Mouse (Mus musculus): Measurements from ENCODE around the gene Gm13697. TPM values are rescaled to one million over a fixed set of nuclear protein-coding genes. Genes with fewer than 3 reads are reported as not detected.
"Not testable (repeated sequence)": the region's sequence is repeated elsewhere in the genome, so short reads cannot be mapped to it uniquely, and the experiment has no call there.

The Gm13697 gene
- polyA plus RNA-seq (2015; fragmentation: Nextera tagmentation; extraction: Ambion mirVana), result not detected in 2 replicates

GRCm38 (mm10) chr2:83984443-83984842, at the start of gene Gm13697:
Gm13697 (plus strand) TSS chr2:83984743.
- H3K9me3 ChIP-seq (replicated peaks); ATAC-seq; H3K4me3 ChIP-seq; H3K36me3 ChIP-seq (ENCODE audit: poor library complexity, severe bottlenecking); H3K27ac ChIP-seq; H3K27me3 ChIP-seq; H3K4me1 ChIP-seq; H3K9ac ChIP-seq; H3K4me2 ChIP-seq: not testable (repeated sequence)
- WGBS, result no CpG with 5 or more reads among the region's 6 CpGs

- Histone ChIP-seq H3K4me2 (peak within 1 kb of the TSS; percentile 68), H3K27ac (no peak within 1 kb of the TSS), H3K27me3 (no peaks in the 10 kb centered on the region), H3K9ac (peak within 1 kb of the TSS; percentile 40), H3K4me3 (peak within 1 kb of the TSS; percentile 40), H3K36me3 (ENCODE audit: poor library complexity, severe bottlenecking) (no peaks in the 10 kb centered on the region), H3K9me3 (replicated peaks) (no peaks in the 10 kb centered on the region), H3K4me1 (peaks cover 4% of the 10 kb centered on the region; the same call in 1 of the 2 replicates)
- ATAC-seq, result peak; percentile 98
- under 1% methylated on average over 20 of the region's 20 CpGs for WGBS
These were observed 43.6 kb upstream of the Gm13697 start, which contains the start of gene Zswim2 for GRCm38 (mm10) chr2:83940931-83941361. Zswim2 (minus strand) TSS chr2:83941228.

GRCm38 (mm10) chr2:83941378-83941777, 43.2 kb upstream of the Gm13697 start:
- WGBS, result 36% methylated on average over 3 of the region's 3 CpGs
- no peaks in the 10 kb centered on the region for H3K36me3 ChIP-seq (ENCODE audit: poor library complexity, severe bottlenecking)
- ATAC-seq, result peak; percentile 58
- H3K27ac ChIP-seq, result no peak overlapping the region
- peak overlapping the region; percentile 40; the same call in 1 of the 2 replicates for H3K9ac ChIP-seq
- H3K4me1 ChIP-seq, result peaks cover 4% of the 10 kb centered on the region; the same call in 1 of the 2 replicates
- no peaks in the 10 kb centered on the region for H3K27me3 ChIP-seq
- peak overlapping the region; percentile 68 for H3K4me2 ChIP-seq
- H3K9me3 ChIP-seq (replicated peaks), result no peaks in the 10 kb centered on the region
- H3K4me3 ChIP-seq, result peak overlapping the region; percentile 40

GRCm38 (mm10) chr2:83941792-83942191, 42.8 kb upstream of the Gm13697 start:
- Histone ChIP-seq H3K27me3 (no peaks in the 10 kb centered on the region), H3K27ac (no peak overlapping the region), H3K9me3 (replicated peaks) (no peaks in the 10 kb centered on the region), H3K9ac (no peak overlapping the region), H3K36me3 (ENCODE audit: poor library complexity, severe bottlenecking) (no peaks in the 10 kb centered on the region), H3K4me3 (no peak overlapping the region), H3K4me1 (peaks cover 4% of the 10 kb centered on the region; the same call in 1 of the 2 replicates), H3K4me2 (no peak overlapping the region)
- no peak for ATAC-seq
- 79% methylated on average over 4 of the region's 4 CpGs for WGBS

- not testable (repeated sequence) for H3K27me3 ChIP-seq; H3K4me1 ChIP-seq; H3K9me3 ChIP-seq (replicated peaks); ATAC-seq; H3K36me3 ChIP-seq (ENCODE audit: poor library complexity, severe bottlenecking); H3K27ac ChIP-seq; H3K4me3 ChIP-seq; H3K9ac ChIP-seq; H3K4me2 ChIP-seq
- WGBS, result no CpG with 5 or more reads among the region's 6 CpGs
These were observed 29.1 kb upstream of the Gm13697 start, which contains the start of gene Gm13698 for GRCm38 (mm10) chr2:83955393-83955792. Gm13698 (plus strand) TSS chr2:83955693.

- not testable (repeated sequence) for H3K4me2 ChIP-seq
These were observed 23.3 kb upstream of the Gm13697 start, which contains the start of gene Gm13693 for GRCm38 (mm10) chr2:83961203-83961602. Gm13693 (plus strand) TSS chr2:83961503.

GRCm38 (mm10) chr2:83967013-83967412, 17.5 kb upstream of the Gm13697 start, which contains the start of gene Gm13695:
Gm13695 (plus strand) TSS chr2:83967313.
- not testable (repeated sequence) for ATAC-seq; H3K9ac ChIP-seq; H3K27ac ChIP-seq; H3K27me3 ChIP-seq; H3K4me1 ChIP-seq; H3K4me3 ChIP-seq; H3K4me2 ChIP-seq; H3K9me3 ChIP-seq (replicated peaks); H3K36me3 ChIP-seq (ENCODE audit: poor library complexity, severe bottlenecking)
- no CpG with 5 or more reads among the region's 6 CpGs for WGBS

More at GRCm38 (mm10) chr2:83961203-83961602, 23.3 kb upstream of the Gm13697 start, which contains the start of gene Gm13693:
- H3K36me3 ChIP-seq (ENCODE audit: poor library complexity, severe bottlenecking); H3K9ac ChIP-seq; H3K27me3 ChIP-seq; ATAC-seq; H3K4me1 ChIP-seq; H3K27ac ChIP-seq; H3K9me3 ChIP-seq (replicated peaks); H3K4me3 ChIP-seq: not testable (repeated sequence)
- whole genome bisulfite sequencing, result no CpG with 5 or more reads among the region's 6 CpGs

GRCm38 (mm10) chr2:83972823-83973222, 11.7 kb upstream of the Gm13697 start, which contains the start of gene Gm13696:
Gm13696 (plus strand) TSS chr2:83973123.
- not testable (repeated sequence) for H3K36me3 ChIP-seq (ENCODE audit: poor library complexity, severe bottlenecking); H3K27ac ChIP-seq; H3K9ac ChIP-seq; H3K9me3 ChIP-seq (replicated peaks); H3K4me1 ChIP-seq; ATAC-seq; H3K4me2 ChIP-seq; H3K4me3 ChIP-seq; H3K27me3 ChIP-seq
- no CpG with 5 or more reads among the region's 6 CpGs for WGBS

- WGBS, result no CpG with 5 or more reads among the region's 6 CpGs
- H3K27ac ChIP-seq; H3K9me3 ChIP-seq (replicated peaks); H3K4me2 ChIP-seq; H3K4me3 ChIP-seq; H3K9ac ChIP-seq; H3K4me1 ChIP-seq; H3K27me3 ChIP-seq; ATAC-seq; H3K36me3 ChIP-seq (ENCODE audit: poor library complexity, severe bottlenecking): not testable (repeated sequence)
These were observed 5.9 kb upstream of the Gm13697 start, which contains the start of gene Gm13694 for GRCm38 (mm10) chr2:83978633-83979032. Gm13694 (plus strand) TSS chr2:83978933.

GRCm38 (mm10) chr2:83990253-83990652, 5.7 kb downstream of the Gm13697 start, which contains the start of gene Gm13691:
Gm13691 (plus strand) TSS chr2:83990553.
- no CpG with 5 or more reads among the region's 6 CpGs for WGBS
- H3K4me2 ChIP-seq, result not testable (repeated sequence)

GRCm38 (mm10) chr2:83993639-83994255, 9.2 kb downstream of the Gm13697 start:
- ATAC-seq; H3K4me2 ChIP-seq; H3K27me3 ChIP-seq; H3K4me1 ChIP-seq; H3K9ac ChIP-seq; H3K9me3 ChIP-seq (replicated peaks); H3K27ac ChIP-seq; H3K4me3 ChIP-seq; H3K36me3 ChIP-seq (ENCODE audit: poor library complexity, severe bottlenecking): not testable (repeated sequence)
- WGBS, result 78% methylated on average over 8 of the region's 9 CpGs

More at GRCm38 (mm10) chr2:83990253-83990652, 5.7 kb downstream of the Gm13697 start, which contains the start of gene Gm13691:
- H3K4me1 ChIP-seq; H3K27me3 ChIP-seq; H3K27ac ChIP-seq; ATAC-seq; H3K4me3 ChIP-seq; H3K9me3 ChIP-seq (replicated peaks); H3K36me3 ChIP-seq (ENCODE audit: poor library complexity, severe bottlenecking); H3K9ac ChIP-seq: not testable (repeated sequence)

GRCm38 (mm10) chr2:83994526-83994925, 10.0 kb downstream of the Gm13697 start:
- not testable (repeated sequence) for ATAC-seq; H3K9me3 ChIP-seq (replicated peaks); H3K9ac ChIP-seq; H3K27me3 ChIP-seq; H3K4me2 ChIP-seq; H3K4me3 ChIP-seq; H3K27ac ChIP-seq; H3K4me1 ChIP-seq; H3K36me3 ChIP-seq (ENCODE audit: poor library complexity, severe bottlenecking)
- WGBS, result no CpG with 5 or more reads among the region's 3 CpGs

Measured in forebrain, embryonic 13.5 days (tissue).